22 mouse cellular contexts compared by ENCODE assay signal in the genomic region with DNA sequence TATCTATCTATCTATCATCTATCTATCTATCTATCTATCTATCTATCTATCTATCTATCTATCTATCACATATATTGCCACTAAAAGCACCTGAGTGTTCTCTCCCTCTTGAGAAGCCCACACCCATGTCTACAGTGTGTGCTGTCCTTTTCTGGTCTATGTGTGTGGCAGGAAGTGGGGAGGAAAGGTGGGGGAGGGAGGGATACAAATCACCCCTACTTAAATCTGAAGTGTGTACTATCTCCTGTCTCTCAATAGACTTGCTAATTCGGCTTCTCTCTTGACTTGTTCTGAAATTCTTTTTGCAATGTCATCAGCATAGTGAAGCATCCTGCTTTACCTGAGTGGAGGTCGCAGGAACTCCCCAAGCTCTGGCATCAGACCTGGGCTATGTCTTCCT. TPM values are rescaled to one million over a fixed set of nuclear protein-coding genes. Genes with fewer than 3 reads are reported as not detected.
A peak's percentile ranks its signal among the peaks of the same experiment; 100 is the strongest.
DNase-seq lines count a peak whose midpoint lies in the region; ATAC-seq lines count a peak whose summit lies in the region.
"Had no signal": no experiment of that assay in that cellular context is flagged by ENCODE, and none has a peak within 500 bp of the region (broad histone marks: within the 10 kb centered on the region; RNA-seq: fewer than 3 reads in every experiment).

No protein-coding gene starts in this region.

- H3K27ac ChIP-seq in forebrain, embryonic 11.5 days (ENCODE audit: low read depth, low read length): no peak overlapping the region
- no peak overlapping the region for H3K27ac ChIP-seq in intestine, embryonic 15.5 days
- H3K27ac ChIP-seq: forebrain, embryonic 12.5 days; forebrain, embryonic 15.5 days; heart, adult 2 months; hindbrain, embryonic 12.5 days; hindbrain, embryonic 15.5 days had no signal

- H3K4me3 ChIP-seq in forebrain, embryonic 11.5 days (ENCODE audit: low read depth, low read length): no peak overlapping the region
- no peak overlapping the region for H3K4me3 ChIP-seq in intestine, embryonic 15.5 days (replicated peaks)
- H3K4me3 ChIP-seq: forebrain, embryonic 12.5 days; forebrain, embryonic 15.5 days; heart, adult 2 months; hindbrain, embryonic 12.5 days; hindbrain, embryonic 15.5 days had no signal

- peak; percentile 86 for ATAC-seq in inflammation-experienced regulatory T-cells, adult 6 months
- no peak for ATAC-seq in forebrain, embryonic 11.5 days (replicated peaks; ENCODE audit: low FRiP score)
- ATAC-seq in intestine, embryonic 15.5 days: no peak
- ATAC-seq: forebrain, embryonic 15.5 days; intestine, postnatal 0 days; Patski had no signal

- no peaks in the 10 kb centered on the region for H3K36me3 ChIP-seq in forebrain, embryonic 11.5 days (ENCODE audit: control insufficient read depth, insufficient read depth, low read length)
- H3K36me3 ChIP-seq in intestine, embryonic 15.5 days: no peaks in the 10 kb centered on the region
- H3K36me3 ChIP-seq: forebrain, embryonic 12.5 days; forebrain, embryonic 15.5 days; hindbrain, embryonic 12.5 days; hindbrain, embryonic 15.5 days had no signal

- H3K4me2 ChIP-seq in forebrain, embryonic 11.5 days (ENCODE audit: low read depth, low read length, severe bottlenecking): no peak overlapping the region
- H3K4me2 ChIP-seq in intestine, embryonic 15.5 days (replicated peaks): no peak overlapping the region
- H3K4me2 ChIP-seq: forebrain, embryonic 12.5 days; forebrain, embryonic 15.5 days; heart, embryonic 11.5 days; hindbrain, embryonic 12.5 days; hindbrain, embryonic 15.5 days had no signal

- H3K4me1 ChIP-seq in forebrain, embryonic 11.5 days (replicated peaks; ENCODE audit: control insufficient read depth, insufficient read depth, low read length): no peaks in the 10 kb centered on the region
- H3K4me1 ChIP-seq in intestine, embryonic 15.5 days (replicated peaks): no peaks in the 10 kb centered on the region
- H3K4me1 ChIP-seq: forebrain, embryonic 12.5 days; forebrain, embryonic 15.5 days; hindbrain, embryonic 12.5 days; hindbrain, embryonic 15.5 days had no signal

- no peaks in the 10 kb centered on the region for H3K27me3 ChIP-seq in forebrain, embryonic 11.5 days (ENCODE audit: control insufficient read depth, insufficient read depth, low read length)
- H3K27me3 ChIP-seq in intestine, embryonic 15.5 days (replicated peaks): no peaks in the 10 kb centered on the region
- H3K27me3 ChIP-seq: forebrain, embryonic 12.5 days; forebrain, embryonic 15.5 days; hindbrain, embryonic 12.5 days; hindbrain, embryonic 15.5 days; Patski had no signal

- H3K9ac ChIP-seq in forebrain, embryonic 11.5 days (ENCODE audit: low read length): no peak overlapping the region
- no peak overlapping the region for H3K9ac ChIP-seq in intestine, embryonic 15.5 days
- H3K9ac ChIP-seq: forebrain, embryonic 12.5 days; forebrain, embryonic 15.5 days; hindbrain, embryonic 12.5 days; hindbrain, embryonic 15.5 days had no signal

- 86% methylated on average over 2 of the region's 2 CpGs for WGBS in forebrain, embryonic 11.5 days
- 80% methylated on average over 2 of the region's 2 CpGs for WGBS in intestine, embryonic 15.5 days

- no peaks in the 10 kb centered on the region for H3K9me3 ChIP-seq in forebrain, embryonic 11.5 days (ENCODE audit: control insufficient read depth, low read length)
- no peaks in the 10 kb centered on the region for H3K9me3 ChIP-seq in intestine, embryonic 15.5 days
- H3K9me3 ChIP-seq: forebrain, embryonic 12.5 days; forebrain, embryonic 15.5 days; hindbrain, embryonic 12.5 days; hindbrain, embryonic 15.5 days had no signal

- DNase-seq in thymus, postnatal 0 days (ENCODE audit: low spot score): peak; percentile 15
- no peak for DNase-seq in thymus, adult 18-20 months
- peak; percentile 43 for DNase-seq in T-cell, adult 2 months (ENCODE audit: low spot score)
- DNase-seq in forebrain, embryonic 11.5 days (ENCODE audit: low spot score): no peak
- no peak for DNase-seq in heart, adult 9 months (ENCODE audit: low spot score in 2 of 2)
- DNase-seq: adrenal gland, adult 8-10 months; adrenal gland, postnatal 25 days; cerebellum, adult 11-12 months; cerebellum, adult 8-10 months; cerebellum, postnatal 10 days; cerebellum, postnatal 36 days; gastrocnemius, postnatal 25 days; heart, adult 2 months had no signal

RNA-seq across cellular contexts. Expression of gene Gpr68, which starts 51.7 kb away (rescaled TPM):
- 6.8 and 7.5 TPM in 2 replicates for polyA plus RNA-seq in thymus, postnatal 0 days (2015; fragmentation: Nextera tagmentation; extraction: Ambion mirVana)
- polyA plus RNA-seq in inflammation-experienced regulatory T-cells, adult 6 months (2017; shearing (Covaris generic)): 10 to 100 TPM; 67.5 to 92.0 (median 70.5) TPM
- polyA plus RNA-seq in forebrain, embryonic 11.5 days (2014; fragmentation: Nextera tagmentation; extraction: Ambion mirVana): 0.13 and 0.15 TPM in 2 replicates
- 0.61 and 0.62 TPM in 2 replicates for polyA plus RNA-seq in intestine, embryonic 15.5 days (2015; fragmentation: Nextera tagmentation; extraction: Ambion mirVana)

Comparison
In these comparisons a context has a peak if more than half of its experiments do, and no peak if none do; other contexts are left out.
1. DNase-seq: peak in thymus, postnatal 0 days (single experiment) and T-cell, adult 2 months (single experiment); none in thymus, adult 18-20 months (0 of 2), forebrain, embryonic 11.5 days (single experiment) and heart, adult 9 months (0 of 2).